ENCODE assay signal across 15 mouse cellular contexts in genomic region chr9:63971557-63971956, GRCm38 (mm10). TPM values are rescaled to one million over a fixed set of nuclear protein-coding genes. Genes with fewer than 3 reads are reported as not detected.
DNase-seq lines count a peak whose midpoint lies in the region; ATAC-seq and TF ChIP-seq lines count a peak whose summit lies in the region.
"Had no signal": no experiment of that assay in that cellular context is flagged by ENCODE, and none has a peak within 500 bp of the region (broad histone marks: within the 10 kb centered on the region; RNA-seq: fewer than 3 reads in every experiment).

No protein-coding gene starts in this region.

- H3K9me3 ChIP-seq in heart, embryonic 13.5 days: no peaks in the 10 kb centered on the region
- no peaks in the 10 kb centered on the region for H3K9me3 ChIP-seq in liver, embryonic 11.5 days (ENCODE audit: control insufficient read depth, low read length)
- H3K9me3 ChIP-seq in heart, postnatal 0 days (replicated peaks; ENCODE audit: control insufficient read depth, low read length): no peaks in the 10 kb centered on the region
- H3K9me3 ChIP-seq: liver, embryonic 13.5 days; neural tube, embryonic 13.5 days had no signal

- no peak for TF ChIP-seq POLR2A in liver, adult 2 months (IDR thresholded peaks at IDR 0.05; ENCODE audit: extremely low read depth, insufficient read depth, low read length)

- peak overlapping the region; percentile 95 for H3K27ac ChIP-seq in heart, embryonic 13.5 days (replicated peaks)
- peak overlapping the region; percentile 33; the same call in 1 of the 2 replicates for H3K27ac ChIP-seq in liver, adult 2 months (replicated peaks; ENCODE audit: insufficient read depth, low read depth, low read length)
- H3K27ac ChIP-seq in liver, embryonic 11.5 days (ENCODE audit: low read depth, low read length): no peak overlapping the region
- peak overlapping the region; percentile 56 for H3K27ac ChIP-seq in heart, postnatal 0 days (ENCODE audit: low read depth)

- peaks cover 99% of the 10 kb centered on the region for H3K4me1 ChIP-seq in heart, embryonic 13.5 days
- H3K4me1 ChIP-seq in liver, adult 2 months (ENCODE audit: control insufficient read depth, insufficient read depth, low read length): peaks cover 14% of the 10 kb centered on the region
- peaks cover 65% of the 10 kb centered on the region for H3K4me1 ChIP-seq in liver, embryonic 11.5 days (replicated peaks; ENCODE audit: control insufficient read depth, insufficient read depth, low read length)
- peaks cover 72% of the 10 kb centered on the region for H3K4me1 ChIP-seq in heart, postnatal 0 days (ENCODE audit: control insufficient read depth, insufficient read depth)

- H3K4me3 ChIP-seq in heart, embryonic 13.5 days: no peak overlapping the region
- H3K4me3 ChIP-seq in liver, adult 2 months (ENCODE audit: insufficient read depth, low read depth, low read length): no peak overlapping the region
- H3K4me3 ChIP-seq in liver, embryonic 11.5 days (ENCODE audit: low read depth, low read length): no peak overlapping the region
- H3K4me3 ChIP-seq in heart, postnatal 0 days (ENCODE audit: low read depth, low read length): no peak overlapping the region
- H3K4me3 ChIP-seq: liver, embryonic 13.5 days; neural tube, embryonic 13.5 days had no signal

- WGBS in heart, embryonic 13.5 days: 30% methylated on average over 4 of the region's 4 CpGs
- WGBS in liver, adult 2 months: 77% methylated on average over 4 of the region's 4 CpGs
- WGBS in liver, embryonic 11.5 days: 44% methylated on average over 4 of the region's 4 CpGs
- WGBS in heart, postnatal 0 days: 41% methylated on average over 4 of the region's 4 CpGs

- peaks cover 22% of the 10 kb centered on the region for H3K36me3 ChIP-seq in heart, embryonic 13.5 days
- H3K36me3 ChIP-seq in liver, adult 2 months (ENCODE audit: control insufficient read depth, insufficient read depth, low read length): no peaks in the 10 kb centered on the region
- H3K36me3 ChIP-seq in liver, embryonic 11.5 days (ENCODE audit: control insufficient read depth, insufficient read depth, low read length): peaks cover 3% of the 10 kb centered on the region; the same call in 1 of the 2 replicates
- no peaks in the 10 kb centered on the region for H3K36me3 ChIP-seq in heart, postnatal 0 days (replicated peaks; ENCODE audit: control insufficient read depth, insufficient read depth, low read length)
- H3K36me3 ChIP-seq: liver, embryonic 13.5 days; neural tube, embryonic 13.5 days had no signal

- intact Hi-C loops in heart, postnatal 36 days (cut with DNase I): no loop called here

- TF ChIP-seq EP300 in heart, postnatal 0 days (IDR thresholded peaks at IDR 0.05; ENCODE audit: low read depth): no peak

- peaks cover 18% of the 10 kb centered on the region; the same call in 1 of the 2 replicates for H3K79me2 ChIP-seq in liver, adult 2 months (ENCODE audit: control insufficient read depth, insufficient read depth, low read length)

- H3K9ac ChIP-seq in heart, embryonic 13.5 days: peak overlapping the region; percentile 64; the same call in 1 of the 2 replicates
- H3K9ac ChIP-seq in liver, adult 2 months (ENCODE audit: low read depth, low read length): no peak overlapping the region
- no peak overlapping the region for H3K9ac ChIP-seq in liver, embryonic 11.5 days (ENCODE audit: low read depth, low read length)
- no peak overlapping the region for H3K9ac ChIP-seq in heart, postnatal 0 days (replicated peaks; ENCODE audit: low read depth, low read length)
- H3K9ac ChIP-seq: liver, embryonic 13.5 days; neural tube, embryonic 13.5 days had no signal

- no peak for TF ChIP-seq CTCF in liver, adult 2 months (IDR thresholded peaks at IDR 0.05; ENCODE audit: low read depth, low read length)
- no peak for TF ChIP-seq CTCF in heart, postnatal 0 days (IDR thresholded peaks at IDR 0.05; ENCODE audit: low read depth)

- no peak overlapping the region; the same call in 1 of the 2 replicates for H3K4me2 ChIP-seq in heart, embryonic 13.5 days
- no peak overlapping the region for H3K4me2 ChIP-seq in liver, embryonic 11.5 days
- H3K4me2 ChIP-seq in heart, postnatal 0 days (ENCODE audit: low read depth, low read length): no peak overlapping the region
- H3K4me2 ChIP-seq: liver, embryonic 13.5 days; neural tube, embryonic 13.5 days had no signal

- no peak for DNase-seq in heart, postnatal 36 days
- DNase-seq in liver, adult 2 months (ENCODE audit: extremely low read depth, low read depth, low spot score): no peak
- no peak for DNase-seq in liver, embryonic 11.5 days (ENCODE audit: low spot score)
- DNase-seq in R1 (ENCODE audit: low read depth, low spot score): peak; percentile 91
- no peak for DNase-seq in heart, postnatal 0 days (ENCODE audit: low spot score)
- DNase-seq in B cell, adult 2 months: no peak
- DNase-seq: adrenal gland, postnatal 10 days; cerebellum, postnatal 14 days; layer of hippocampus, adult 9-11 months; liver, embryonic 13.5 days; right cerebral cortex, postnatal 4 days; thymus, adult 2 months had no signal

- no peak for ATAC-seq in heart, embryonic 13.5 days (ENCODE audit: extremely low read depth, insufficient number of reproducible peaks, low FRiP score, low TSS enrichment)
- ATAC-seq in liver, embryonic 11.5 days (replicated peaks; ENCODE audit: low FRiP score): no peak
- no peak for ATAC-seq in heart, postnatal 0 days (ENCODE audit: insufficient read depth, low read depth)
- ATAC-seq: inflammation-experienced regulatory T-cells, adult 6 months had no signal

- no peaks in the 10 kb centered on the region for H3K27me3 ChIP-seq in heart, embryonic 13.5 days (replicated peaks)
- H3K27me3 ChIP-seq in liver, adult 2 months (ENCODE audit: control insufficient read depth, insufficient read depth, low read length): no peaks in the 10 kb centered on the region
- no peaks in the 10 kb centered on the region for H3K27me3 ChIP-seq in liver, embryonic 11.5 days (replicated peaks; ENCODE audit: control insufficient read depth, insufficient read depth, low read length)
- H3K27me3 ChIP-seq in heart, postnatal 0 days (ENCODE audit: control insufficient read depth, insufficient read depth, low read length): no peaks in the 10 kb centered on the region
- H3K27me3 ChIP-seq: neural tube, embryonic 13.5 days had no signal

RNA-seq across cellular contexts. Expression of gene Smad6, which starts 50.3 kb away (rescaled TPM):
- polyA plus RNA-seq in heart, embryonic 13.5 days (2015; fragmentation: Nextera tagmentation; extraction: Ambion mirVana): 18.5 and 19.3 TPM in 2 replicates
- 10 to 100 TPM; 11.4 to 16.3 TPM for total RNA-seq in heart, postnatal 36 days (2021)
- total RNA-seq in liver, adult 2 months (2014; rRNA removed): 4.1 and 6.0 TPM in 2 replicates
- polyA plus RNA-seq in liver, adult 2 months (2012; rRNA removed): 11.4 and 12.6 TPM in 2 replicates
- polyA plus RNA-seq in liver, embryonic 11.5 days (2014; fragmentation: Nextera tagmentation; extraction: Ambion mirVana): 10.1 and 11.1 TPM in 2 replicates
- 68.4 and 93.1 TPM in 2 replicates for total RNA-seq in heart, postnatal 0 days (2014; rRNA removed; ENCODE audit: low replicate concordance)
- polyA plus RNA-seq in heart, postnatal 0 days (2015; fragmentation: Nextera tagmentation; extraction: Ambion mirVana): 5.6 and 6.7 TPM in 2 replicates
- polyA plus RNA-seq: inflammation-experienced regulatory T-cells, adult 6 months had no signal
